Mouse (Mus musculus) embryonic fibroblast, embryonic 13.5 days (primary cell): ENCODE measurements at regions not wholly inside any gene's neighbourhood (a gene's known extent, or its start where the extent isn't known, plus 50 kb on each side); places are given as distances from the start of the nearest gene placed in this dataset.

ENCODE experiments used
- CTCF ChIP-seq: IDR thresholded peaks from 2 replicates; pipeline ENCODE4 v1.5.1; 2011; ENCODE audit warnings: mild to moderate bottlenecking, control low read depth, low read length, moderate library complexity, borderline replicate concordance; ENCODE audit not compliant: insufficient read depth
- POLR2A ChIP-seq: IDR thresholded peaks from 2 replicates; pipeline ENCODE4 v1.6.1; 2011; ENCODE audit warnings: low read depth, mild to moderate bottlenecking, control low read depth, low read length, moderate library complexity

DNA sequence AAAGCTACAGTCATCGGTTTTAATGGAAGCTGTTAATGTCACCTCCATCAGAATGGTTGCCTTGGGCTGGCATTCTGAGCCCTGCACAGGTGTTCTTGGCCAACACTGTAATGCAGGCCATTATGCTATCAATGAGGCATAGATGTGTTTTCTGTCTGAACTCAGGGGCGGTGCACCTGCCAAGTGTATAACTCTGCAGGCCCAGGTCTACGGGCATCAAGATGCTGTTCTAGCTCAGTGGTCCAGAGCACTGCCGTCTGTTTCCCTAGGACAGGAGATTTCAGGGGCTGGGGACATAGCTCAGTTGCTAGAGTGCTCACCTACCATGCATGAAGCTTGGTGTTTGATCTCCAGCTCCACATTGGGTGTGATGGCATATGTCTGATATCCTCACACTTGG lies 68.1 kb upstream of the Sash1 start:
- TF ChIP-seq POLR2A = no peak
- TF ChIP-seq CTCF = no peak
